Mouse (Mus musculus): ENCODE results near the gene Fam234b. TPM values are rescaled to one million over a fixed set of nuclear protein-coding genes. Genes with fewer than 3 reads are reported as not detected.

Gene Fam234b
- polyA plus RNA-seq, 1 experiment from 2014 or later = 47.6 TPM

DNA sequence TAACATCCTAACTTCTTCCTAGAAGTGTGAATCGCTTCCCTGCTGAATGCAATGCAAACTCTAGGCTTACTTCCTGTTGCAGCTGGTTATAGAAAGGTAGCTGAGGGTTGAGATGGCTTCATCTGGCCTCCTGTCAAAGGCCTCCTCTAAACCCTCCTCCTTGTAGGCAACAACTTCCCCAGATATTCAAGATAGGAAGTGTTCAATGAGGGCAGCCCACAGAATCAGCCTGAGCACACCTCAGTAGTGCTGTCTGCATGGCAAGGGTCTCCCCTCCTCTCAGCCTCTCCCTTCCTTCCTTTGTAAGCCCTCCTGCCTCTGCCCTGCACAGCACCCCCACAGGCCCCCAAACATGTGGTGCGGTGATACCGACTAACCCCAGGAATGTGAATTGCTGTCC, 38.0 kb downstream of the Fam234b start:
- H3K4me3 ChIP-seq = no peak overlapping the region
- H3K4me2 ChIP-seq (replicated peaks) = no peak overlapping the region
- 0 out of 2 replicates have a peak, but pooled peaks cover 2% of the 10 kb centered on the region for H3K4me1 ChIP-seq
- no peak for ATAC-seq (ENCODE audit: low FRiP score)
- no peak overlapping the region for H3K27ac ChIP-seq
- H3K36me3 ChIP-seq = peaks cover 37% of the 10 kb centered on the region
- no peaks in the 10 kb centered on the region for H3K9me3 ChIP-seq (replicated peaks)
- no peak overlapping the region for H3K9ac ChIP-seq
- H3K27me3 ChIP-seq = no peaks in the 10 kb centered on the region
- WGBS = 95% methylated on average over 3 of the region's 3 CpGs

- Histone ChIP-seq H3K4me2 (replicated peaks) (no peak overlapping the region), H3K27ac (no peak overlapping the region), H3K9ac (no peak overlapping the region), H3K9me3 (replicated peaks) (no peaks in the 10 kb centered on the region), H3K4me3 (no peak overlapping the region), H3K36me3 (peaks cover 37% of the 10 kb centered on the region), H3K4me1 (peaks cover 2% of the 10 kb centered on the region; the same call in 1 of the 2 replicates), H3K27me3 (peaks cover 3% of the 10 kb centered on the region; the same call in 1 of the 2 replicates)
- ATAC-seq (ENCODE audit: low FRiP score) = no peak
- 83% methylated on average over 3 of the region's 3 CpGs for WGBS
Observed at GRCm38 (mm10) chr6:135236576-135236975, 38.8 kb downstream of the Fam234b start.

GRCm38 (mm10) chr6:135237326-135237725, 39.5 kb downstream of the Fam234b start:
- Histone ChIP-seq H3K4me2 (replicated peaks) (no peak overlapping the region), H3K9me3 (replicated peaks) (no peaks in the 10 kb centered on the region), H3K27ac (no peak overlapping the region), H3K4me1 (peaks cover 2% of the 10 kb centered on the region; the same call in 1 of the 2 replicates), H3K4me3 (no peak overlapping the region), H3K27me3 (peaks cover 3% of the 10 kb centered on the region; the same call in 1 of the 2 replicates), H3K36me3 (peaks cover 34% of the 10 kb centered on the region), H3K9ac (no peak overlapping the region)
- no peak for ATAC-seq (ENCODE audit: low FRiP score)
- WGBS = 70% methylated on average over 14 of the region's 14 CpGs

DNA sequence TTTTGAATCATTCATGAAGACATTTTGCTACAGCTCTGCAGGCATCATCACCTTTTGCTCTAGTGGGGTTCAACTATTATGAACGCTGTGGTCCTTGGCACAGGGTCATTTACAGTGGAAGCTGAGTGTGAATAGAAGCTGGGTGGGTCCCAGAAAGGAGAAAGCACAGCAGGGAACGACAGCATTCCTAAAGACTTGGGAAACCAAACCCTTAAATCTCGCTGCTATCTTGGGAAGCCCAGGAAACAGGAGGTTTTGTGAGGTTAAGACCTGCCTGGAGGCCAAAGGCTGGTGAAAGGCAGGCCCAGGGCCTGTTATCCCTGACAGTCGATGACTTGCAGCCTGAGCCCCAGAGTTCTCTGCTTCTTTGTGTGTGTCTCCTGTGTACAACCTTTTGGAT, 40.4 kb downstream of the Fam234b start:
- H3K4me3 ChIP-seq = no peak overlapping the region
- peaks cover 3% of the 10 kb centered on the region; the same call in 1 of the 2 replicates for H3K27me3 ChIP-seq
- H3K9ac ChIP-seq = no peak overlapping the region
- H3K9me3 ChIP-seq (replicated peaks) = no peaks in the 10 kb centered on the region
- H3K4me1 ChIP-seq = peaks cover 2% of the 10 kb centered on the region; the same call in 1 of the 2 replicates
- ATAC-seq (ENCODE audit: low FRiP score) = no peak
- H3K36me3 ChIP-seq = peaks cover 32% of the 10 kb centered on the region
- 54% methylated on average over 4 of the region's 4 CpGs for WGBS
- no peak overlapping the region for H3K4me2 ChIP-seq (replicated peaks)
- no peak overlapping the region for H3K27ac ChIP-seq

GRCm38 (mm10) chr6:135240361-135240760, 42.6 kb downstream of the Fam234b start:
- 94% methylated on average over 8 of the region's 8 CpGs for WGBS
- no peak for ATAC-seq (ENCODE audit: low FRiP score)

GRCm38 (mm10) chr6:135245586-135245985, 47.8 kb downstream of the Fam234b start:
- no peak overlapping the region for H3K4me3 ChIP-seq
- WGBS = 62% methylated on average over 8 of the region's 8 CpGs
- ATAC-seq (ENCODE audit: low FRiP score) = no peak
- no peaks in the 10 kb centered on the region for H3K36me3 ChIP-seq
- H3K9ac ChIP-seq = no peak overlapping the region
- H3K4me1 ChIP-seq = peaks cover 5% of the 10 kb centered on the region
- H3K27me3 ChIP-seq = peaks cover 3% of the 10 kb centered on the region; the same call in 1 of the 2 replicates
- no peak overlapping the region for H3K4me2 ChIP-seq (replicated peaks)
- no peak overlapping the region for H3K27ac ChIP-seq
- H3K9me3 ChIP-seq (replicated peaks) = no peaks in the 10 kb centered on the region

More at GRCm38 (mm10) chr6:135240361-135240760, 42.6 kb downstream of the Fam234b start:
- H3K36me3 ChIP-seq = peaks cover 17% of the 10 kb centered on the region; the same call in 1 of the 2 replicates
- H3K9me3 ChIP-seq (replicated peaks) = no peaks in the 10 kb centered on the region
- H3K4me3 ChIP-seq = no peak overlapping the region
- no peak overlapping the region for H3K27ac ChIP-seq
- H3K4me1 ChIP-seq = peaks cover 2% of the 10 kb centered on the region; the same call in 1 of the 2 replicates
- peaks cover 3% of the 10 kb centered on the region; the same call in 1 of the 2 replicates for H3K27me3 ChIP-seq
- no peak overlapping the region for H3K4me2 ChIP-seq (replicated peaks)
- H3K9ac ChIP-seq = no peak overlapping the region

DNA sequence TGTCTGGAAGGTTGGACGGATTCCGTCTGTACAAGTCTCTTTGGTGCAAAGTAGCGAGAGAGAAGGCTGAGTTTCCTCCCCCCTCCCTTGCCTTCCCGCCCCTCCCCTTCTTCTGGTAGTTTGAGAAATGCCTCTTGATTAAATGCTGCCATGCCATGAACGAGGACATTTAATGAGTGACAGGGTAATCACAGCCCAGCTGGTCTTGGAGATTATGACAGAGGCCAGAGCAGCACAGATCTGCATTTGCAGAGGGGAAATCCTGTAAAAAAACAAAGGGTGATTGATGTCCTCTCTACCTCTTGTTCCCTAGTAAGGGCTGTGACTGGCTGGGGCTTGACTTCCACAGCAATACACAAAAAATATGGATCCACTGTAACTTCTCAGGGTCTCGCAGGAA, 50.1 kb downstream of the Fam234b start:
- Histone ChIP-seq H3K9ac (no peak overlapping the region), H3K4me1 (peaks cover 20% of the 10 kb centered on the region), H3K4me2 (replicated peaks) (no peak overlapping the region), H3K27me3 (no peaks in the 10 kb centered on the region), H3K9me3 (replicated peaks) (no peaks in the 10 kb centered on the region), H3K4me3 (no peak overlapping the region), H3K36me3 (no peaks in the 10 kb centered on the region), H3K27ac (no peak overlapping the region)
- WGBS = 65% methylated on average over 6 of the region's 6 CpGs
- no peak for ATAC-seq (ENCODE audit: low FRiP score)

DNA sequence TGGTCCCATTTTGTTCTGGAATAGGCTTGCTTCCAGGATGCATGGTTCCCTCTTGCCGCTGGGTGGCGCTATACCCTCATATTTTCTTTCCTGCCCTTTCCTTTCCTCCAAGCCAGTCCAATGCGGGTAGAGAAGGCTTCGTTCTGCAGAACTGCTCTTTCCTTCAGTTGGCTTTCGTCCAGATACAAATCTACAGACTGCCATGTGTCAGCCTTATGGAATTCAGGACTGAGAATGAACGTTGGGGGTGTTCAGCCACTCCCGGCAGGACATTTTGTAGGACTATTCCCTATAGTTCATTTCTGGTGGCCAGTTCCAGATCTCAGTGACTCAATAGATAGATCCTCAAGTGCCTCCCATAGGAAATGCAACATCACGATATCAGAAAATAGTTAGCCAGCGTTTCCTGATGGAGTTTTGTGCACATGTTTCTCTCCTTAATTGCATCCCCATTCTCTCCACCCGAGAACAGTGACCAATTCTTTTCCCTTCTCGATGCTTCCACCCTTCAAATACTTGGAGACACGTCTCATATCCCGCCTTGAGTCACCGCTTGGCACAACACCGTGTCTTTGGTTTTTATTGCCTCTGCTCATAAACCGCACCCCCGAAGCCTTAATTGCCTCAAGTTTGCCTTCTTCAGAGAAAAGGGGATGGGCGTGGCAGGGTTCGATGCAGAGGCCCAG, 52.2 kb downstream of the Fam234b start:
- no peak for ATAC-seq (ENCODE audit: low FRiP score)
- H3K4me2 ChIP-seq (replicated peaks) = no peak overlapping the region
- 60% methylated on average over 19 of the region's 19 CpGs for WGBS

DNA sequence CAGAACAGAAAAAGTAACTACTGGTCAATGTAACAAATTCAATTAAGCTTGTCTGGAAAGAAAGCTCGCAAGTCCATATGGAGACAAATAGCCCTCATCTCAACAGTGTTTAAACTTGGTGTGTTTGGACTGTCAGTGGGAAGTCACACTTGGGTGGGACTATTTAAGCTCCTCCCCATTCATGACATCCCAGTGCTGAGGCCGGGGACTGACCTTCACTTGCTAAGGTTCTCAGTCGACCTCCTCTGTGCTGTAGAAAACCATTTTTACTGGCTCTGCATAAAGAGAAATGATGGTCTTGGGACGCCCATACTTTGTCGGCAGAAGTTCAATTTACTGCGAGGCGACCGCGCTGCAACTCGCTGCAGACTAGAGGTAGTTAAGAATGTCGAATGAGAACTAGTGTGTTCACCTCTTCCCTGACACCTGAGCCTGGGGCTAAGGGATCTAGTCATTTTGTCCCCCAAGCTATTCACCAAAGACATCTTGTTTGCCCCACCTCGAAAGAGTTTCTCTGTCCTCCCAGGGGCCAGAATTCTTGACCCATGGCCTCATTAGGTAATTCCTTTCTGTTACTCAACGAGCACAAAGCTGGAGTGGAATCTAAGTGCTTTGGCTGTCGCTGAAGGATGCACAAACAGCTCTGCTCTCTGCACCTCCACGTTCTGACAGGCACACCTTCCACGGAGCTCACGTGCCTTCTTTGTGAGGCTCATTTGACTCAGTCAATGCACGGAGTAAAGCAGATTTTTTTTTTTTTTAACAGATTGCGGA, 53.3 kb downstream of the Fam234b start:
- ATAC-seq (ENCODE audit: low FRiP score) = no peak
- no peak overlapping the region for H3K4me2 ChIP-seq (replicated peaks)
- no peak overlapping the region for H3K4me3 ChIP-seq
- H3K27ac ChIP-seq = no peak overlapping the region
- H3K36me3 ChIP-seq = no peaks in the 10 kb centered on the region
- no peaks in the 10 kb centered on the region for H3K9me3 ChIP-seq (replicated peaks)
- no peaks in the 10 kb centered on the region for H3K27me3 ChIP-seq
- 70% methylated on average over 19 of the region's 19 CpGs for WGBS
- no peak overlapping the region for H3K9ac ChIP-seq
- H3K4me1 ChIP-seq = peaks cover 22% of the 10 kb centered on the region

More for the DNA sequence above, 52.2 kb downstream of the Fam234b start:
- Histone ChIP-seq H3K9me3 (replicated peaks) (no peaks in the 10 kb centered on the region), H3K9ac (no peak overlapping the region), H3K27ac (no peak overlapping the region), H3K27me3 (no peaks in the 10 kb centered on the region), H3K4me3 (no peak overlapping the region), H3K4me1 (peaks cover 22% of the 10 kb centered on the region), H3K36me3 (no peaks in the 10 kb centered on the region)

- WGBS = 49% methylated on average over 24 of the region's 24 CpGs
- Histone ChIP-seq H3K4me3 (peak overlapping the region; percentile 18), H3K27ac (peak overlapping the region; percentile 60)
Observed at GRCm38 (mm10) chr6:135251849-135252727, 54.3 kb downstream of the Fam234b start.

DNA sequence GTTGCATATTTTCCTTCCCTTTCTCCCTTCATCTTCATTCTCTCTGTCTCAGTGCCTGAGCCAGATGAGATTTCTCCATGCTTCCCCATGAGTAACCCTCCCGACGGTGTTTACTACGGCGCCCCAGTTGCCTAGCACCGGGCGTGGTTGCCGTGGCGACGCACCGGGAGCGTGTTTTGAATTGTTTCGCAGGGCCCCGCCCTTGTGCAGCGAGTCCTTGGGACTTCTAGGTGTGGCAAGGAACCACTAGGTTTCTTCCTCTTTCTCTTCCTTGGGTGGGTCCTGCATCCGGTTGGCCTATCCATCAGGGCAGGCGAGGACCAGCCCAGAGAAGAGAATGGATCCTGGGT, 54.9 kb downstream of the Fam234b start:
- peak; percentile 89 for ATAC-seq (ENCODE audit: low FRiP score)
- H3K9ac ChIP-seq = 0 out of 2 replicates have a peak overlapping the region, but pooled peaks have one; percentile 36
- H3K9me3 ChIP-seq (replicated peaks) = no peaks in the 10 kb centered on the region
- WGBS = 6% methylated on average over 16 of the region's 16 CpGs
- peak overlapping the region; percentile 60 for H3K27ac ChIP-seq
- no peaks in the 10 kb centered on the region for H3K27me3 ChIP-seq
- H3K4me2 ChIP-seq (replicated peaks) = peak overlapping the region; percentile 49
- peaks cover 22% of the 10 kb centered on the region for H3K4me1 ChIP-seq
- H3K4me3 ChIP-seq = peak overlapping the region; percentile 18
- H3K36me3 ChIP-seq = no peaks in the 10 kb centered on the region

More at GRCm38 (mm10) chr6:135251849-135252727, 54.3 kb downstream of the Fam234b start:
- Histone ChIP-seq H3K36me3 (no peaks in the 10 kb centered on the region), H3K4me2 (replicated peaks) (peak overlapping the region; percentile 49), H3K4me1 (peaks cover 22% of the 10 kb centered on the region), H3K9ac (0 out of 2 replicates have a peak overlapping the region, but pooled peaks have one; percentile 36), H3K9me3 (replicated peaks) (no peaks in the 10 kb centered on the region), H3K27me3 (no peaks in the 10 kb centered on the region)
- peak; percentile 81 for ATAC-seq (ENCODE audit: low FRiP score)

Measured in hindbrain, embryonic 12.5 days (tissue).